Mouse (Mus musculus): ENCODE results near the gene Tfcp2.

DNA sequence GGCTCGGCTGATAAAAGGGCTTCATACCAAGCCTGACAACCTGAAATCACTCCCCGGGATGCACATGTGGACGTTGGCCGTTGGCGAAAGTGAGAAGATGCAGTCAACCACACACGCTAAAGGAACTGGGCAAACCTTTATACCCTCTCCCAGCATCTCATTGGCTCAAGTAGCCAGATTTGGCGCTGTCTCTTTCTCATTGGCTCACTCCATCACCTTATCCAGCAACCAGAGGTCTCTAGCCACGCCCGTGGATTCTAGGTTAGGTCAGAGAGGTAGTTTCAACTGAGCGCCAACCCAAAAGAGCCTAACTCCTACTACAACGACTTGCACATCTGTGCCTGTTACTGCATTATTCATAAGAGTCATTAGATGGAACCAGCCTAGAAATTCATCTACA is 99.3 kb downstream of the Tfcp2 start:
- TF ChIP-seq CTCF (IDR thresholded peaks at IDR 0.05; ENCODE audit: control insufficient read depth, insufficient read depth, insufficient read length) = no peak
- TF ChIP-seq MYOD1 (IDR thresholded peaks at IDR 0.05; ENCODE audit: control insufficient read depth, insufficient read length, low read depth) = no peak
- no peak for TF ChIP-seq USF1 (IDR thresholded peaks at IDR 0.05; ENCODE audit: low read depth)

Data from C2C12 (cell line).